Mouse (Mus musculus) thymus, adult 2 months (tissue): ENCODE results near the gene Zswim9. TPM values are rescaled to one million over a fixed set of nuclear protein-coding genes. Genes with fewer than 3 reads are reported as not detected.
A peak's percentile ranks its signal among the peaks of the same experiment; 100 is the strongest.

Experiments
- DNase-seq: peaks from one replicate; pipeline ENCODE4 v3.0.0; 2021
- H3K27ac ChIP-seq: fragments of 200-500 bp; 2 replicates; pipeline ENCODE4 v1.5.1; 2012; ENCODE audit warnings: low read length, control low read depth; ENCODE audit not compliant: control insufficient read depth, insufficient read depth
- H3K27me3 ChIP-seq: fragments of 200-500 bp; 2 replicates; pipeline ENCODE4 v1.6.1; 2012; ENCODE audit warnings: mild to moderate bottlenecking, low read length, moderate library complexity, mixed read lengths; ENCODE audit not compliant: control insufficient read depth, insufficient read depth
- H3K36me3 ChIP-seq: fragments of 200-500 bp; 2 replicates; pipeline ENCODE4 v1.6.1; 2012; ENCODE audit warnings: mild to moderate bottlenecking, low read length, moderate library complexity; ENCODE audit not compliant: control insufficient read depth, insufficient read depth
- H3K4me1 ChIP-seq: fragments of 200-500 bp; replicated peaks from 2 replicates; pipeline ENCODE4 v1.6.1; 2012; ENCODE audit warnings: low read length; ENCODE audit not compliant: control insufficient read depth, insufficient read depth
- H3K4me3 ChIP-seq: fragments of 200-500 bp; 2 replicates; pipeline ENCODE4 v1.5.1; 2012; ENCODE audit warnings: mild to moderate bottlenecking, low read length, control low read depth, moderate library complexity; ENCODE audit not compliant: control insufficient read depth, insufficient read depth
- CTCF ChIP-seq: fragments of 200-500 bp; IDR thresholded peaks from 2 replicates; pipeline ENCODE4 v1.5.1; 2012; ENCODE audit warnings: mild to moderate bottlenecking, control low read depth, low read length, moderate library complexity, borderline replicate concordance; ENCODE audit not compliant: control insufficient read depth, poor library complexity, insufficient read depth; ENCODE audit errors: extremely low read depth
- POLR2A ChIP-seq: fragments of 200-500 bp; IDR thresholded peaks from 2 replicates; pipeline ENCODE4 v1.6.1; 2012; ENCODE audit warnings: mild to moderate bottlenecking, low read length, control low read depth, moderate library complexity; ENCODE audit not compliant: control insufficient read depth, poor library complexity, insufficient read depth; ENCODE audit errors: extremely low read depth
- WGBS: fragments of 180-500 bp; shearing (Covaris S2); methylation state at CpG from one replicate; pipeline ENCODE4 v1.1.7; 2018; 5-methylcytosine and 5-hydroxymethylcytosine counted together
- polyA plus RNA-seq: library from polyadenylated mRNA; depleted of rRNA; stranded (reverse); fragments of >200 nt; gene quantifications from 2 replicates; pipeline ENCODE4 v1.2.3, GENCODE M21; 2012

The Zswim9 gene
- polyA plus RNA-seq, 1 experiment: 7.8 TPM

GRCm38 (mm10) chr7:13309407-13309806 lies 30.9 kb upstream of the Zswim9 start:
- TF ChIP-seq CTCF (no peak), POLR2A (no peak)
- 89% methylated on average over 2 of the region's 2 CpGs for WGBS
- H3K4me1 ChIP-seq: peaks cover 5% of the 10 kb centered on the region
- peaks cover 24% of the 10 kb centered on the region; the same call in 1 of the 2 replicates for H3K36me3 ChIP-seq
- no peak for DNase-seq
- no peak overlapping the region for H3K27ac ChIP-seq
- H3K27me3 ChIP-seq: no peaks in the 10 kb centered on the region
- H3K4me3 ChIP-seq: no peak overlapping the region

GRCm38 (mm10) chr7:13303372-13303771 lies 24.9 kb upstream of the Zswim9 start:
- no peak for DNase-seq
- no peak overlapping the region for H3K4me3 ChIP-seq
- TF ChIP-seq POLR2A (no peak), CTCF (no peak)

DNA sequence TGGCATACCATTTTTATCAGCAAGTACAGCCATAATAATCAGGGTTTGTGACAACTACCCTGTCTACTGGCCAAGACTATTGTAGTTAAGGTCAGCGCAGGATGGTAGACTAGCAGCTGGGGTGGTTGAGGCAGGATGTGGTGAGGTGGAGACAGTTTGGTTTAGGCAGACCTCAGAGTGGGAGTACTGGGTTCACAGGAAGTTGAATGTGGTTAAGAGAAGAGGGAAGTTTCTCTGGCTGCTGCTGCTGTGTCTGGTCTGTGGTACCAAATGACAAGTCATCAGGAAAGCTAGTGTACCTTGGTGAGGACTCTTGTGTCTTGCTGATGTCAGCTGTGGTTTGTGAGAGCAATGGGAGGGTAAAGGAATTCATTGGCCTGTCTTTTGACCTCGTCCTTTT lies 24.3 kb upstream of the Zswim9 start:
- 7% methylated on average over 2 of the region's 2 CpGs for WGBS
- H3K4me1 ChIP-seq: peaks cover 20% of the 10 kb centered on the region
- peak overlapping the region; percentile 70 for H3K27ac ChIP-seq
- H3K4me3 ChIP-seq: no peak overlapping the region
- H3K36me3 ChIP-seq: peaks cover 16% of the 10 kb centered on the region
- H3K27me3 ChIP-seq: no peaks in the 10 kb centered on the region
- TF ChIP-seq POLR2A: no peak
- TF ChIP-seq CTCF: no peak
- DNase-seq: peak; percentile 69

More at GRCm38 (mm10) chr7:13303372-13303771, 24.9 kb upstream of the Zswim9 start:
- H3K36me3 ChIP-seq: peaks cover 14% of the 10 kb centered on the region
- peak overlapping the region; percentile 66; the same call in 1 of the 2 replicates for H3K27ac ChIP-seq
- peaks cover 20% of the 10 kb centered on the region for H3K4me1 ChIP-seq
- H3K27me3 ChIP-seq: no peaks in the 10 kb centered on the region

- DNase-seq: no peak
- H3K4me3 ChIP-seq: no peak overlapping the region
- 97% methylated on average over 1 of the region's 1 CpGs for WGBS
- H3K36me3 ChIP-seq: peaks cover 14% of the 10 kb centered on the region
- peaks cover 20% of the 10 kb centered on the region for H3K4me1 ChIP-seq
- no peaks in the 10 kb centered on the region for H3K27me3 ChIP-seq
- TF ChIP-seq CTCF (no peak), POLR2A (no peak)
- no peak overlapping the region for H3K27ac ChIP-seq
Measured at GRCm38 (mm10) chr7:13301643-13302042, 23.1 kb upstream of the Zswim9 start.

- Histone ChIP-seq H3K4me3 (no peak overlapping the region), H3K27me3 (no peaks in the 10 kb centered on the region), H3K36me3 (peaks cover 24% of the 10 kb centered on the region), H3K4me1 (peaks cover 15% of the 10 kb centered on the region), H3K27ac (no peak overlapping the region)
- 97% methylated on average over 5 of the region's 5 CpGs for WGBS
- TF ChIP-seq POLR2A (no peak), CTCF (no peak)
- no peak for DNase-seq
Measured at GRCm38 (mm10) chr7:13298821-13299220, 20.3 kb upstream of the Zswim9 start.

GRCm38 (mm10) chr7:13297636-13298035 lies 19.1 kb upstream of the Zswim9 start:
- TF ChIP-seq CTCF (no peak), POLR2A (no peak)
- H3K4me3 ChIP-seq: no peak overlapping the region
- peaks cover 7% of the 10 kb centered on the region for H3K4me1 ChIP-seq
- no peak for DNase-seq
- H3K27ac ChIP-seq: no peak overlapping the region
- peaks cover 35% of the 10 kb centered on the region for H3K36me3 ChIP-seq
- H3K27me3 ChIP-seq: no peaks in the 10 kb centered on the region
- WGBS: 100% methylated on average over 1 of the region's 1 CpGs

DNA sequence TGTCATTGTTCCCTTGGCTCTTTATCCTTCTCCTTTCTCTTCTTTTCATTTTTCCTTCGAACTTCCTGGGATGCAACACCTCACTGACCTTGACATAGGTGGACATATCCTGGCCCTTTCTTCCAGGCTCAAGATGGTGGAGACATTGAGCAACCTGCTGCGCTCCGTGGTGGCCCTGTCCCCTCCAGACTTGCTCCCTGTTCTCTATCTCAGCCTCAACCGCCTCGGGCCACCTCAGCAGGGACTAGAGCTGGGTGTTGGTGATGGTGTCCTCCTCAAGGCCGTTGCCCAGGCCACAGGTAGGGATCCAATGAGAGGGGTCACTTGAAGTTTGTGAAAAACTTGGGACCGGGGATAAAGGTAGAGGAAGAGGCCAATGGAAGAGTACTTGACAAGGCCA lies 16.7 kb upstream of the Zswim9 start:
- no peak overlapping the region for H3K27ac ChIP-seq
- no peaks in the 10 kb centered on the region for H3K27me3 ChIP-seq
- DNase-seq: no peak
- no peak overlapping the region for H3K4me3 ChIP-seq
- WGBS: 99% methylated on average over 7 of the region's 7 CpGs
- H3K4me1 ChIP-seq: no peaks in the 10 kb centered on the region
- TF ChIP-seq CTCF: no peak
- no peak for TF ChIP-seq POLR2A
- H3K36me3 ChIP-seq: peaks cover 43% of the 10 kb centered on the region
